Mouse (Mus musculus): ENCODE data around the gene Olfr1442.
A peak's percentile ranks its signal among the peaks of the same experiment; 100 is the strongest.
"Not testable (repeated sequence)": the region's sequence is repeated elsewhere in the genome, so short reads cannot be mapped to it uniquely, and the experiment has no call there.

Gene Olfr1442

DNA sequence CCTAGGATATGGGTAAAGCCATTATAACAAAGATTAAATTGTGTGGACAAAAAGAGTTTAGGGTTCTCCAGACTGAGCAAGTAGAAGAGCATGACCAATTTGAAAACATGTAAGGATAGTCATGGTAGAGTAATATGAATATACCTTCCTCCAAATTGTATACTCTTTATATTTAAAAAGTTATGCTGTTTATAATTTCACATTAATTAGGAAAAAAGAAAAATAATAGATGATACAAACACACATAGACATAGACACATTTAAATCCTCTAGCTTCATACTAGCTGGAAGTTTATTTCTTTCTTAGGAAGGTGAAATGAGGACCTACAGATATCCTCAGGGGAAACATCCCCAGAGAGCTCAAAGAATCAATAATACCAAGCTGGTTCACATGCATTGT, at the start of gene Olfr1442:
Gene Olfr1442, plus strand, starts transcription at position 301 of the 400 bp plus-strand sequence.
- DNase-seq = no peak

DNA sequence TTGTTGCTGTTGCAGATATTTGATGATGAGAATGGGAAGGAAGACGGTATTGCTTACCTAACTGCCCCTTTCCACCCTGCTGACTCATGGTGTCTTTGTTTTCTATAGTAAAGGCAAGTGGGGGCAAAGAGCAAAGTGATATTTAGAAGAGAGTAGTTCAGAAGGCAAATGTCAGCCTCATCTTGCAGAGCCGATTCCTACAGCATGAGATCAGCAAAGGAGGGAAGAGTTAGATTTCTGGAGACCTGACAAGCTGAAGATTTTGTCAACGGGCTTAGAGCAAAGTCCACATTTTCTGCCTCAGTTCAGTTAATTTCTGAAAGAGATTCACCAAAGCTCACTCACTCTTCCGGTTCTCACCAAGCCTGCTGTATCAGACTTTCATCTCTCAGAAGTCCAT, 37.1 kb upstream of the Olfr1442 start, which contains the start of gene Glyat:
Gene Glyat, plus strand, starts transcription at position 133 of the 400 bp plus-strand sequence.
- DNase-seq = no peak

- DNase-seq = no peak
These were observed 36.0 kb upstream of the Olfr1442 start for GRCm38 (mm10) chr19:12634259-12634658.

DNA sequence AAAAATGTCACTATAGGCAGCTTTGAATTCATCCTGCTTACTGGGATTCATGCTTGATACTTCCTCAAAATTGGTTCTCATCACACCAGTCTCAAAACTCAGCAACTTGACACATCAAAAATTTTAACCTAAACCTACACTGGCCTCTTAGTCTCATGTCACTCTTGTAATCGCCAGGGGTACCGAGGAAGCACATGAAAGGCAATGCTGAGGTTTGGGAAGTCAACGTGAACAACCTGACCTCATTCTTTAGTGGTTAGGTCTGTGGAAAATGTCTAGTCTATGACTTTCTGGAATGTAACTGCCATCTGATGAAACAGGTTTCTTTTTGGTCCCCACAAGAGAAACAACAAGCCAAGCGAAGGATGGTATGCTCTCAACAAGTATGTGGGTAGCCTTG, 35.3 kb upstream of the Olfr1442 start:
- no peak for DNase-seq

GRCm38 (mm10) chr19:12636863-12637262, 33.4 kb upstream of the Olfr1442 start:
- DNase-seq = no peak

GRCm38 (mm10) chr19:12638049-12638448, 32.2 kb upstream of the Olfr1442 start:
- DNase-seq = no peak

GRCm38 (mm10) chr19:12649511-12649910, 20.7 kb upstream of the Olfr1442 start:
- no peak for DNase-seq

DNA sequence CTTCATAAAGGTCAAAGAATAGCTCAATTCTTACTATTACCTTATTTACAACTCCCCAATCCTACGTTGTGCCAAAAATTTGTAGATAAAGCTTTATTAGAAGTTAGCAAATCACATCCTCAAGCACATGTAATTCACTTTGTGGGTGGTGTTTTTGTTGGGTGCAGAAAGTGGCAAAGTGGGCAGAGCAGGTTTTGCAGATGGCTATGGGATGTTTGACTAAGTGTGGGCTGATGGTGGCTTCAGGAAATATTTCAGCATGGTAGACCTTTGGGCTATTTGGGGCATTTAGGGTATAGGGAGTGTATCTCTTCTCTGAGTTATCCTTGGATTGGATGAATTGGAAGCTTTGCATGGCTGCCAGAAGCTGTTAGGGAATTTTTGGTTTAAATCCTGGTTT, 4.1 kb upstream of the Olfr1442 start:
- DNase-seq = no peak

DNA sequence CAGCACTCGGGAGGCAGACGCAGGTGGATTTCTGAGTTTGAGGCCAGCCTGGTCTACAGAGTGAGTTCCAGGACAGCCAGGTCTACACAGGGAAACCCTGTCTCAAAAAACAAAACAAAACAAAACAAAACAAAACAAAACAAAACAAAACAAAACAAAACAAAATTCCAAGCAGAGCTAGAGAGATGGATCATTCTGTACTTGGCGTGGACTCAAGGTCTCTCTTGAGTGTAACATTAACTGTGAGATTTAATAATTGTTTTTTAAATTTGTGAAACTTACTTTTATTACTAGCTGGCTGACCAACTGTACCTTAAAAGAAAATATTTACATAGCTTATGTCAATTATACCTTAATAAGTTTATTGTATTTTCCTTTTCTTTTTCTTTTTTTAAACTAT, 1.6 kb upstream of the Olfr1442 start:
- DNase-seq = not testable (repeated sequence)

- DNase-seq = no peak
These were observed 812 bp downstream of the Olfr1442 start for GRCm38 (mm10) chr19:12671051-12671450.

DNA sequence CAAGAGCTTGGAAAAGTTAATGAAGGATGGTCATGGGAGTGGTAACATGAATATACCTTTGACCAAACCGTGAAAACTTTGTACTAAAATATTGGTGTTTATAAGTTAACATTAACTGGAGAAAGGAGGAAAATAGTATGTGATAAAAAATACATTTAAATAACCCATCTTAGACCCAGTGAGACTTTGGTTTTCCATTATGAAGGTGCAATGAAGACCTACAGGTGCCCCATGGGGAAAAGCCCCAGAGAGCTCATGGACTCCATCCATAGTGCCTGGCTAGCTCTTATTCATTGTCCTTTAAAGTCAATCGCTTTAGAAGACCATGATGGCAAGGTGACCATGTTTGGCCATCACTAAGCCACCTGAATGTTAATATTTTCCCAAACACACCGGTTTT, 7.6 kb downstream of the Olfr1442 start, which contains the start of gene Olfr1443:
Gene Olfr1443, plus strand, starts transcription at position 301 of the 400 bp plus-strand sequence.
- DNase-seq = no peak

DNA sequence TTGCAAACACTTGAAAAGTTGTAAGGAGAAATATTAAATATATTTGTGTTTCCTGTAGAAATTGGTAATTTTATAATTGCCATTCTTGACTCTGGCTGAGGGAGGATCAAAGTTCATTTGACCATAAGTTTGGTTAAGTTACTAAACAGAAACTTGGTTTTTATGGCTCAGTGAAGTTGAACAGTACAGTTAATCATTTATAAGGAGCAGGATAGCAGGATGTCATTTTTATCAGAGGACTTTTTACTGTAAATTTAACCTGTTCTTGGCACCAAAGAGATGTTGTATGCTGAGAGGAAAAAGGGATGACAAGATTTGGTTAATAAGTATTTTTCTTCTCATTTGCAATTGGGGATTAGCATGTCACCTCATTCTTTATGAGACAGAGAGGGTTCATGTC, 14.4 kb downstream of the Olfr1442 start:
- DNase-seq = no peak

- no peak for DNase-seq
These were observed 15.0 kb downstream of the Olfr1442 start for GRCm38 (mm10) chr19:12685231-12685630.

DNA sequence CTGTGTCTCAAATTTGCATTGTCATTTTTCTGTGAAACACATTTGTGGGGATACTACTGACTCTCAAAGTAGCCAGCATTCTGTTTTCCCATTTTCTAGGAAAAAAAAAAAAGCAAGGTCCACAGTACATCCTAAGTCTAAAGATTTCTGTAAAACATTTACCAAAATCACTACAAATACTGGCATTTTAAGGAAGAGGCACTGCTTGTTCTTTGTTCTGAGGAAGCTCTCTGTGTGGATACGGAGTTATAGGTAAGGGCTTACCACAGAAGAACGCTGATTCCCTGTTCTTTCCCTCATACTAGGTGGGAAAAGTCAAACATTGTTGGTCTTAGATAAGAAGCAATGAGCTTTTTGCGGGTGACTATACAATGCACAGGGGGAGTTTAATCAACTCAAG, 25.4 kb downstream of the Olfr1442 start, which contains the start of gene Keg1:
Gene Keg1, plus strand, starts transcription at position 197 of the 400 bp plus-strand sequence.
- DNase-seq = no peak

DNA sequence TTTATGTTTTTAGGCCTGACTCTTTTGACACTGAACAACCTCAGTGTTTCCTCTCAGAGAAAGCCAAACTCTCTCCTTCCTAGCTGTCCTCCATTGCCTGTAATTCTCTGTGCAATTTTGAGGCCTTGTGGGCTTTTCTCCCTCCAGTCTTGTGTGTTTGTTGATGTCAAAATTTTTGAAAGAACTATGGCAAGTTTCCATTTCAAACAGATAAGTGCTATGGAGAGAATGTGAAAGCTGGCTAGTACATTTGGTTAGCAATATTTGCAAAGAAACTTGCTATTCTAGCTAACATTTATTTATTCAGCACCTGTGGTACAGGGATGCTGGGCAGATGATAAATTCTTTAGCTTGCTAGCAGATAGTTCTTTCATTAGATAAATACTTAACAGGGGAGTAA, 26.0 kb downstream of the Olfr1442 start:
- no peak for DNase-seq

GRCm38 (mm10) chr19:12708458-12708857, 38.2 kb downstream of the Olfr1442 start:
- DNase-seq = no peak

DNA sequence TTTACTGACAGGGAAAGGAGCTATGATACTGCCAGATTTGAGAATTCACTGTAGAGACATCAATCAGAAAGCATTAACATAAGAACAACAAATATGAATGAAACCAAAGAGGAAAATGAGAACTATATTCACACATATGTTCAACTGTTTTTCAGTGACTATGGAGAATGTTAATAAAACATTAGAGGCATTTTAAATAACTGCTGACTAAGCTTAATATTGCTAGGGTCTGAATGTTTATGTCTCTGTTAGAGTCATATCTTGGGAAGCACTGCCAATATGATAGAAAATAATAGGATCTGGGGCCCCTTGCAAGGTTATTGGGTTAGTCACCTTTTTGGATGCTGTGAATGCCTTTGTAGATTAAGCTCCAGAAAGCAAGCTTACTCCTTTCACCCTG, 38.7 kb downstream of the Olfr1442 start:
- DNase-seq = no peak

DNA sequence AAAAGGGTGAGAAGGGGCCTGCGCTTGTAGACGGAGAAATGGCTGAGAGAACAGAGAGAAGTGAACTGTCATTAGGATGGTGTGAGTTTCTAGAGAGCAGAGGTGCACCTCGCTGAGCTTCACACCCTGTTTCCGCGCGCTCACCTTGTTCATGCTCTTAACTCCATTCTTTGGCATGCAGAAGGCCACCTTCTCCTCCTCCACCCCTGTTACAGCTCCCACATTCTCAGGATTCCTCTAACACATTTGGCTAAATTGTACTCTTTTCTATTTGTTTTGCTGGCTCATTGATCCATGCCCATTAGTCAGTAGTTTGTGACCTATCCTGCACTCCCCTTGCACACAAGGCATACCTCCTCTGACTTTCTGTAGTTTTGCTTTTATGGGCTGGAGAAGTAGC, 49.0 kb downstream of the Olfr1442 start:
- no peak for DNase-seq

DNA sequence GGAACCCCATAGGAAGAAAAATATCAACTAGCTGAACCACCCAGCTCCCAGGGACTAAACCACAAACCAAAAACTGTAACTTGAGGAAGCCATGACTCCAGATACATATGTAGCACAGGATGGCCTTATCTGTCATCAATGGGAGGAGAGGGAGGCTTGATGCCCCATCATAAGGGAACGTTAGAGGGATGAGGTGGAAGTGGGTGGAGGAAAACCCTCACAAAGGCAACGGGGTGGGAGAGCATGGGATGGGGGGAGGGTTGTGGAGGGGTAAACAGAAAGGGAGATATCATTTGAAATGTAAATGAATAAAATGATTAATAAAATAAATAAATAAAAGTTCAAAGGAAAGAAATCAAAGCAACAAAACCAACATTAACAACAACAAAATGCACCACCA, 50.2 kb downstream of the Olfr1442 start:
- DNase-seq = no peak

DNA sequence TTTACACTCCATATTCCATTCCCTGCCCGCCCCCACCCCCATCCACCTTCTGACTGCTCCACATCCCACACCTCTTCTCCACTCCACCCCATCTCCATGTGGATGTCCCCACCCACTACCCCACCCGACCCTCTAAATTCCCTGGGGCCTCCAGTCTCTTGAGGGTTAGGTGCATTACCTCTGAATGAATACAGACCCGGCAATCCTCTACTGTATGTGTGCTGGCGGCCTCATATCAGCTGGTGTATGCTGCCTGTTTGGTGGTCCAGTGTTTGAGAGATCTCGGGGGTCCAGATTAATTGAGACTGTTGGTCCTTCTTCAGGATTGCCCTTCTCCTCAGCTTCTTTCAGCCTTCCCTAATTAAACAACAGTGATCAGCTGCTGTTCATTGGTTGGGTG, 50.7 kb downstream of the Olfr1442 start:
- DNase-seq = not testable (repeated sequence)

GRCm38 (mm10) chr19:12721596-12721995, 51.4 kb downstream of the Olfr1442 start:
- not testable (repeated sequence) for DNase-seq

GRCm38 (mm10) chr19:12722308-12722707, 52.1 kb downstream of the Olfr1442 start:
- DNase-seq = peak; percentile 49 to 65

DNA sequence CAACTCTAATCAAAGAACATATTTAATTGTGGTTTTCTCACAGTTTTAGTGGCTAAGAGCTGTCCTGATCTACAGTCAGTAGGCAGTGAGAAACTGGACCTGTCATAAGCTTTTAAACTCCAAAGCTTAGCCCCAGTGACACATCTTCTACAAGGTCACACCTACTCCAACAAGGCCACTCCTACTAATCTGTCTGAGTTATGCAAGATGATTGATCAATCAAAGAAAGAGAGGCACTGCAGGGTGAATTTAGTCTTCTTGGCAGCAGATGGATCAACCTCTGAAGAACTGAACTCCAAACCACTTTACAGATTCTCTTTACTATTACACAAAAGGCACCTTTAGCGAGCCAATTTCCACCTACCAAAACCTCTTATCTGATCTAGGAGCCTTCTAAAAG, 55.6 kb downstream of the Olfr1442 start:
- no peak for DNase-seq
